Mouse (Mus musculus): ENCODE measurements around the gene Nfic.
"Not testable (repeated sequence)": the region's sequence is repeated elsewhere in the genome, so short reads cannot be mapped to it uniquely, and the experiment has no call there.

Nfic gene

GRCm38 (mm10) chr10:81458267-81458666 is 2.8 kb upstream of the Nfic start:
- DNase-seq, result no peak

GRCm38 (mm10) chr10:81457624-81458023 is 2.2 kb upstream of the Nfic start:
- DNase-seq, result no peak

GRCm38 (mm10) chr10:81456983-81457563 is 1.6 kb upstream of the Nfic start:
- peak; percentile 80 for DNase-seq

GRCm38 (mm10) chr10:81454106-81454505 is 1.3 kb downstream of the Nfic start:
- DNase-seq, result peak; percentile 75

- peak; percentile 86 for DNase-seq
These were observed 2.5 kb downstream of the Nfic start for GRCm38 (mm10) chr10:81452947-81453288.

- peak; percentile 79 for DNase-seq
These were observed 3.0 kb downstream of the Nfic start for GRCm38 (mm10) chr10:81452237-81452946.

GRCm38 (mm10) chr10:81451365-81451745 is 4.1 kb downstream of the Nfic start:
- peak; percentile 86 for DNase-seq

- DNase-seq, result peak; percentile 90
These were observed 4.6 kb downstream of the Nfic start for GRCm38 (mm10) chr10:81450641-81451364.

- DNase-seq, result peak; percentile 96
These were observed 5.3 kb downstream of the Nfic start for GRCm38 (mm10) chr10:81450140-81450539.

- not testable (repeated sequence) for DNase-seq
These were observed 9.9 kb downstream of the Nfic start for GRCm38 (mm10) chr10:81445516-81445915.

GRCm38 (mm10) chr10:81441019-81441418 is 14.4 kb downstream of the Nfic start:
- DNase-seq, result no peak

GRCm38 (mm10) chr10:81435436-81435835 is 20.0 kb downstream of the Nfic start:
- peak; percentile 98 for DNase-seq

- peak; percentile 95 for DNase-seq
These were observed 20.8 kb downstream of the Nfic start for GRCm38 (mm10) chr10:81434361-81435263.

GRCm38 (mm10) chr10:81433541-81434289 is 21.7 kb downstream of the Nfic start:
- peak; percentile 98 for DNase-seq

- DNase-seq, result peak; percentile 100
These were observed 22.6 kb downstream of the Nfic start for GRCm38 (mm10) chr10:81432868-81433262.

GRCm38 (mm10) chr10:81432169-81432867 is 23.1 kb downstream of the Nfic start:
- no peak for DNase-seq

- DNase-seq, result peak; percentile 96
These were observed 23.8 kb downstream of the Nfic start for GRCm38 (mm10) chr10:81431526-81432168.

- peak; percentile 98 for DNase-seq
These were observed 24.5 kb downstream of the Nfic start for GRCm38 (mm10) chr10:81430831-81431525.

GRCm38 (mm10) chr10:81430141-81430830 is 25.1 kb downstream of the Nfic start:
- DNase-seq, result peak; percentile 99

GRCm38 (mm10) chr10:81429605-81430061 is 25.8 kb downstream of the Nfic start:
- peak; percentile 100 for DNase-seq
